Mouse (Mus musculus): Measurements from ENCODE around the gene Eif4a2. TPM values are rescaled to one million over a fixed set of nuclear protein-coding genes. Genes with fewer than 3 reads are reported as not detected.

Eif4a2 gene
- polyA plus RNA-seq, 1 experiment: 618 TPM

GRCm38 (mm10) chr16:23130303-23130702, 23.1 kb downstream of the Eif4a2 start:
- TF ChIP-seq CTCF (IDR thresholded peaks at IDR 0.05; ENCODE audit: borderline replicate concordance, extremely low read depth, insufficient read depth, insufficient read length) (no peak), POLR2A (IDR thresholded peaks at IDR 0.05; ENCODE audit: borderline replicate concordance, extremely low read depth, insufficient read depth, insufficient read length, poor library complexity, severe bottlenecking) (no peak)
- no peak for DNase-seq (ENCODE audit: low read depth)

- TF ChIP-seq CTCF (IDR thresholded peaks at IDR 0.05; ENCODE audit: borderline replicate concordance, extremely low read depth, insufficient read depth, insufficient read length): no peak
- TF ChIP-seq POLR2A (IDR thresholded peaks at IDR 0.05; ENCODE audit: borderline replicate concordance, extremely low read depth, insufficient read depth, insufficient read length, poor library complexity, severe bottlenecking): no peak
- DNase-seq (ENCODE audit: low read depth): no peak
These were observed 25.1 kb downstream of the Eif4a2 start for GRCm38 (mm10) chr16:23132336-23132735.

GRCm38 (mm10) chr16:23135421-23136149, 28.3 kb downstream of the Eif4a2 start:
- DNase-seq (ENCODE audit: low read depth): peak; percentile 84
- TF ChIP-seq CTCF (IDR thresholded peaks at IDR 0.05; ENCODE audit: borderline replicate concordance, extremely low read depth, insufficient read depth, insufficient read length) (peak; percentile 32; the same call in 1 of the 2 replicates), POLR2A (IDR thresholded peaks at IDR 0.05; ENCODE audit: borderline replicate concordance, extremely low read depth, insufficient read depth, insufficient read length, poor library complexity, severe bottlenecking) (no peak)

DNA sequence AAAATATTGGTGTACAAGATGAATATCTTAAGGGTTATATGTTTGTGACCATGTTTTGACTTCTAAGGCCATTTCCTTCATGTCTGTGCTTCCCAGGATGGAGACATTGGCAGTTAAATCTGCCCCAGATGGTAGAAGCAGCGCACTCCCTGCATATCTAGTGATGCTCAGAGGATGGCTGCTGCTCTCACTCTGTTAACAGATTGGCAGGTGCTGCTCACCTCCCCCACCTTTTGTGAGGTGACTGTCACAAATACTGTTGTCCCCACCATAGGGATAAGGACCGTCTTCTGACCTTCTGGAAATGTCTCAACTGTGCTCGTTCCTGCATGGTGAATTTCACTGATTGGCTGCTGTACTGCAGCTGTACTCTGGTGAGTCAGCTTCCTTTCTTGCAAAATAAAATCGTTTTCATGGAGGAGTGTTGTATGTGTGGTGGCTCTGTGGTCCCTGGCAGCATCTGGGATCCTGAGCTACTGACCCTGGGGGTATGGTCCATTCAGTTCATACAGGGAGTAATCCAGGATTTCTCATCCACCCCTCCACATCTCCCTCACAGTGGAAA, 29.2 kb downstream of the Eif4a2 start:
- no peak for TF ChIP-seq CTCF (IDR thresholded peaks at IDR 0.05; ENCODE audit: borderline replicate concordance, extremely low read depth, insufficient read depth, insufficient read length)

DNA sequence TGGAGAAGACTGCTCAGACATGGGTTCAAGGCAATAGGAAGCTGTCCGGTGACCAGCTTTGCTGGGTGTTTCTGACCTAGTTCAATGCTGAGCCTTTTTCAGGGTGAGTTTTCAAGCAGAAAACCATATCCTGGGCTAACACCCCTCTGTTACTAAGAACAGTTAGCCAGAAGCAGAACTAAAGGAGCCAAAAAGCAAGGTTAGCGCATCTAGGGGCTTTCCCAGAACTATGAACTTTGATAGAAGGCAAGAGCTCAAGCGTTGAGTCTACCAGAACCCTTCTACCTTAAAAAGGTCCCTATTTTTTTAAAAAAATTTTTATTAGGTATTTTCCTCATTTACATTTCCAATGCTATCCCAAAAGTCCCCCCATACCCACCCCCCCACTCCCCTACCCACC, 33.7 kb downstream of the Eif4a2 start:
- TF ChIP-seq POLR2A (IDR thresholded peaks at IDR 0.05; ENCODE audit: borderline replicate concordance, extremely low read depth, insufficient read depth, insufficient read length, poor library complexity, severe bottlenecking) (no peak), CTCF (IDR thresholded peaks at IDR 0.05; ENCODE audit: borderline replicate concordance, extremely low read depth, insufficient read depth, insufficient read length) (no peak)
- no peak for DNase-seq (ENCODE audit: low read depth)

More for the DNA sequence above, 29.2 kb downstream of the Eif4a2 start:
- DNase-seq (ENCODE audit: low read depth): no peak

- DNase-seq (ENCODE audit: low read depth): no peak
- TF ChIP-seq CTCF (IDR thresholded peaks at IDR 0.05; ENCODE audit: borderline replicate concordance, extremely low read depth, insufficient read depth, insufficient read length) (no peak), POLR2A (IDR thresholded peaks at IDR 0.05; ENCODE audit: borderline replicate concordance, extremely low read depth, insufficient read depth, insufficient read length, poor library complexity, severe bottlenecking) (no peak)
These were observed 37.1 kb downstream of the Eif4a2 start for GRCm38 (mm10) chr16:23144326-23144725.

DNA sequence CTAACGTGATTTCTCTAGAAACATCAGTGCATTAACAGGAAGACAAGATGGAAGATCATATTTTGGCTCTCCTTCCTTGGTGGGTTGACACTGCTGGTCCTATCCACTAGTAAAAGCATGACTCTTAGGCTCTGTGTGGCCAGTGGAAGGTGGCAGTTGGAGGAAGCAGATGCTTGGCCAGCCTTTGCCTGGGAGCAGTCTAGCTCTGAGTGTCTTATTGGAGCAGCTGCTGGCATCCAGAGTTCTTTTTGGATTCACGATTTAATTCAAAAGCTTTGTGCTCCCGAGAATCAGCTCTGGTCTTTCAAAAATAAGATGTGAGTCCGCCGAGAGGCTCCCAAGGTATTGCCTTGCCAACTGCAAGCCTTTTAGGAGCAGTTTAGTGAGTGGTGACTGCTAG, 38.0 kb downstream of the Eif4a2 start:
- TF ChIP-seq POLR2A (IDR thresholded peaks at IDR 0.05; ENCODE audit: borderline replicate concordance, extremely low read depth, insufficient read depth, insufficient read length, poor library complexity, severe bottlenecking) (no peak), CTCF (IDR thresholded peaks at IDR 0.05; ENCODE audit: borderline replicate concordance, extremely low read depth, insufficient read depth, insufficient read length) (no peak)
- DNase-seq (ENCODE audit: low read depth): no peak

GRCm38 (mm10) chr16:23146280-23146679, 39.0 kb downstream of the Eif4a2 start, which contains the start of gene Adipoq:
TSS of gene Adipoq (plus strand) at chr16:23146536.
- no peak for DNase-seq (ENCODE audit: low read depth)
- no peak for TF ChIP-seq CTCF (IDR thresholded peaks at IDR 0.05; ENCODE audit: borderline replicate concordance, extremely low read depth, insufficient read depth, insufficient read length)
- no peak for TF ChIP-seq POLR2A (IDR thresholded peaks at IDR 0.05; ENCODE audit: borderline replicate concordance, extremely low read depth, insufficient read depth, insufficient read length, poor library complexity, severe bottlenecking)

DNA sequence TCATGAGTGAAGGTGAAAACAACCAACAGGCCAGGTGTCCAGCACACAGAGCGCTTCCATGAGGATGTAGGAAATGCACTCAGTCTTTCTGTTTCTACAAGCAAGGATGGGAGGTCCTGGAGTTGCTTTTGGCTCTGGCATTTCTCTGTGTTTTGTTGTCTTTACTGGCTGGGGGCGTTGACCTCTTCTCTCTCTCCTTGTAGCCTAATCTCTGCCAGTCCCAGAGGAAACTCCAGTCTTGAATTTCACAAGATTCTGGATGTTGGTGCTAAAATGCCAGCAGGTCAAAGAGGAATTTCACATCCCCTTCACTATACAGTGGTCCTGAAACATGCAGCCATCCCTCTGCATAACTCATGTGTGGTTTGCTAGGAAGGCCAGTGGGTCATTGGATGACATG, 41.7 kb downstream of the Eif4a2 start:
- TF ChIP-seq POLR2A (IDR thresholded peaks at IDR 0.05; ENCODE audit: borderline replicate concordance, extremely low read depth, insufficient read depth, insufficient read length, poor library complexity, severe bottlenecking): no peak
- no peak for TF ChIP-seq CTCF (IDR thresholded peaks at IDR 0.05; ENCODE audit: borderline replicate concordance, extremely low read depth, insufficient read depth, insufficient read length)
- no peak for DNase-seq (ENCODE audit: low read depth)

DNA sequence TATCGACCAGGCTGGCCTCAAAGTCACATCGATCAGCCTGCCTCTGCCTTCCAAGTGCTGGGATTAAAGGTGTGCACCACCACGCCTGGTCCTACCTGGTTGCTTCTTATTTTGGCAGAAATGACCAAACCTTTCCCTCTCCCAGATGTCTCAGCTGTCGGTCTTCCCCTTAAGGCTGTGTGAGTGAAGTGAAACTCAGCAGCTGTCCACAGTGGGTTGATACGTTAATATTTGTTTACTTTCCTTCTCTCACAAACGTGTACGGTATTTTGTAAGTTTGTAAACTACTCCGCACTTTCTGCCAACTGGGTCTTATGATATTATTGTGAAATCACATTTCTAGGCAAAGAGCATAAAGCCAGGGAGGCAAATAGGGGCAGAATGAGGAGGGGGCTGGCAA, 42.2 kb downstream of the Eif4a2 start:
- TF ChIP-seq POLR2A (IDR thresholded peaks at IDR 0.05; ENCODE audit: borderline replicate concordance, extremely low read depth, insufficient read depth, insufficient read length, poor library complexity, severe bottlenecking): no peak
- TF ChIP-seq CTCF (IDR thresholded peaks at IDR 0.05; ENCODE audit: borderline replicate concordance, extremely low read depth, insufficient read depth, insufficient read length): no peak
- DNase-seq (ENCODE audit: low read depth): no peak

DNA sequence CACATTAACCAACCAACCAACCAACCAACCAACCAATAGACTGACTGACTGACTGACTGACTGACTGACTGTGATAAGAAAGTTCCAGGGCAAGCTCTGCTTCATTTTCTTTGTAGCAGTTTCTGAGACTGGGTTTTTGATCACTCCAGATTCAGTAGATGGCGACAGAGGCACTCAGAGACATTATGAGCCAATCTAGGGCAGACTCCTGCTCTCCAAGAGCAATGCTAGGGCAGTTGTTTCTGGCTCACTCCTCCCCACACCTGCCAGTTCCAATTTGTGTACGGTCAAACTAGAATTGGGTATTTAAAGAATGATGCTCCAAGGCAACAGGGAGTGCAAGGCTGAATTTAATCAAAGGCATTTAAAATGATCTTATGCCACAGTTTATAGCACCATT, 44.2 kb downstream of the Eif4a2 start:
- TF ChIP-seq CTCF (IDR thresholded peaks at IDR 0.05; ENCODE audit: borderline replicate concordance, extremely low read depth, insufficient read depth, insufficient read length) (peak; percentile 48; the same call in 1 of the 2 replicates), POLR2A (IDR thresholded peaks at IDR 0.05; ENCODE audit: borderline replicate concordance, extremely low read depth, insufficient read depth, insufficient read length, poor library complexity, severe bottlenecking) (no peak)
- DNase-seq (ENCODE audit: low read depth): peak; percentile 58

DNA sequence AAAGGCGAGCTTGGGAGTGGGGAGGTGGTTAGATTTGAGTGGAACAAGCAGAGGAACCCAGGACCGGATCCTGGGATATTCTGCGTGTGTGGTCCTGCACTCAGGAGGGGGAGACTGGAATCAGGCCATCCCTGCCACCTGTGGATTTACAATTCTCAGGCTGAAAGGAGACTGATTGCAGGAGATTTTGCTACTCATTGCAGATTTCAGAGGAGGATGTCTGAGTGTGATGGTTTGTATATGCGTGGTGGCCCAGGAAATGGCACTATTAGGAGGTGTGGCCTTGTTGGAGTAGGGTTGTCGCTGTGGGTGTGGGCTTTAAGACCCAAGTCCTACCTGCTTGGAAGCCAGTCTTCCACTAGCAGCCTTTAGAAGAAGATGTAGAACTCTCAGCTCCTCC, 47.0 kb downstream of the Eif4a2 start:
- no peak for TF ChIP-seq POLR2A (IDR thresholded peaks at IDR 0.05; ENCODE audit: borderline replicate concordance, extremely low read depth, insufficient read depth, insufficient read length, poor library complexity, severe bottlenecking)
- no peak for TF ChIP-seq CTCF (IDR thresholded peaks at IDR 0.05; ENCODE audit: borderline replicate concordance, extremely low read depth, insufficient read depth, insufficient read length)
- DNase-seq (ENCODE audit: low read depth): no peak
